In genomic region chr1:138299576-138299975, GRCm38 (mm10) we compare ENCODE assay signal across 13 mouse cellular contexts. TPM values are rescaled to one million over a fixed set of nuclear protein-coding genes. Genes with fewer than 3 reads are reported as not detected.
DNase-seq lines count a peak whose midpoint lies in the region; ATAC-seq and TF ChIP-seq lines count a peak whose summit lies in the region.
"Had no signal": no experiment of that assay in that cellular context is flagged by ENCODE, and none has a peak within 500 bp of the region (broad histone marks: within the 10 kb centered on the region; RNA-seq: fewer than 3 reads in every experiment).

No protein-coding gene starts in this region.

- H3K4me1 ChIP-seq in small intestine, adult 2 months (ENCODE audit: control insufficient read depth, insufficient read depth, insufficient read length, low read length), result 0 out of 2 replicates have a peak, but pooled peaks cover 3% of the 10 kb centered on the region
- H3K4me1 ChIP-seq in midbrain, embryonic 11.5 days (ENCODE audit: control insufficient read depth, insufficient read depth, low read length), result no peaks in the 10 kb centered on the region
- no peaks in the 10 kb centered on the region for H3K4me1 ChIP-seq in hindbrain, embryonic 10.5 days (replicated peaks)
- H3K4me1 ChIP-seq: intestine, embryonic 15.5 days; midbrain, embryonic 15.5 days had no signal

- no peak overlapping the region for H3K4me2 ChIP-seq in midbrain, embryonic 11.5 days
- H3K4me2 ChIP-seq: intestine, embryonic 15.5 days; lung, embryonic 14.5 days; midbrain, embryonic 15.5 days had no signal

- no peak for TF ChIP-seq CTCF in small intestine, adult 2 months (IDR thresholded peaks at IDR 0.05; ENCODE audit: extremely low read depth, insufficient read length, insufficient replicate concordance, low read depth, low read length)

- WGBS in small intestine, adult 2 months, result 54% methylated on average over 4 of the region's 4 CpGs
- 69% methylated on average over 4 of the region's 4 CpGs for WGBS in midbrain, embryonic 11.5 days
- WGBS in hindbrain, embryonic 10.5 days, result 66% methylated on average over 4 of the region's 4 CpGs

- no peaks in the 10 kb centered on the region for H3K27me3 ChIP-seq in small intestine, adult 2 months (ENCODE audit: control insufficient read depth, insufficient read depth, low read length)
- no peaks in the 10 kb centered on the region for H3K27me3 ChIP-seq in midbrain, embryonic 11.5 days (ENCODE audit: control insufficient read depth, insufficient read depth, low read length)
- no peaks in the 10 kb centered on the region for H3K27me3 ChIP-seq in hindbrain, embryonic 10.5 days (ENCODE audit: insufficient read depth, poor library complexity, severe bottlenecking)
- H3K27me3 ChIP-seq: intestine, embryonic 15.5 days; midbrain, embryonic 15.5 days had no signal

- H3K4me3 ChIP-seq in small intestine, adult 2 months (ENCODE audit: low read depth, low read length), result no peak overlapping the region
- no peak overlapping the region for H3K4me3 ChIP-seq in midbrain, embryonic 11.5 days (ENCODE audit: low read depth, low read length)
- no peak overlapping the region for H3K4me3 ChIP-seq in hindbrain, embryonic 10.5 days
- H3K4me3 ChIP-seq: intestine, embryonic 15.5 days; midbrain, embryonic 15.5 days had no signal

- ATAC-seq in midbrain, embryonic 11.5 days (ENCODE audit: low FRiP score), result no peak
- ATAC-seq: intestine, embryonic 15.5 days; midbrain, embryonic 15.5 days had no signal

- no peak overlapping the region for H3K9ac ChIP-seq in midbrain, embryonic 11.5 days (ENCODE audit: low read length)
- H3K9ac ChIP-seq: intestine, embryonic 15.5 days; lung, embryonic 14.5 days; midbrain, embryonic 15.5 days had no signal

- H3K36me3 ChIP-seq in small intestine, adult 2 months (ENCODE audit: control insufficient read depth, insufficient read depth, low read length), result no peaks in the 10 kb centered on the region
- H3K36me3 ChIP-seq in midbrain, embryonic 11.5 days (ENCODE audit: control insufficient read depth, insufficient read depth, low read length), result no peaks in the 10 kb centered on the region
- H3K36me3 ChIP-seq in hindbrain, embryonic 10.5 days, result no peaks in the 10 kb centered on the region
- H3K36me3 ChIP-seq: intestine, embryonic 15.5 days; midbrain, embryonic 15.5 days had no signal

- peak overlapping the region; percentile 18 for H3K27ac ChIP-seq in small intestine, adult 2 months (ENCODE audit: insufficient read depth, low read depth, low read length)
- no peak overlapping the region for H3K27ac ChIP-seq in midbrain, embryonic 11.5 days (ENCODE audit: low read depth, low read length)
- H3K27ac ChIP-seq in hindbrain, embryonic 10.5 days, result no peak overlapping the region
- H3K27ac ChIP-seq: intestine, embryonic 15.5 days; midbrain, embryonic 15.5 days had no signal

- no peaks in the 10 kb centered on the region for H3K9me3 ChIP-seq in midbrain, embryonic 11.5 days (ENCODE audit: control insufficient read depth, low read length)
- no peaks in the 10 kb centered on the region for H3K9me3 ChIP-seq in hindbrain, embryonic 10.5 days
- H3K9me3 ChIP-seq: intestine, embryonic 15.5 days; midbrain, embryonic 15.5 days had no signal

- peak; percentile 46 for DNase-seq in 416B (ENCODE audit: low read depth)
- DNase-seq in B cell, adult 2 months, result peak; percentile 57 to 61
- DNase-seq in c-Kit-positive CD71-negative TER-119-negative erythroid progenitor cells, embryonic 14.5 days (ENCODE audit: low read depth), result peak; percentile 22
- DNase-seq in kidney, adult 11 months, result no peak
- DNase-seq in midbrain, embryonic 11.5 days (ENCODE audit: low spot score, missing footprints), result no peak
- DNase-seq in right cerebral cortex, adult 2 months (ENCODE audit: low spot score in 2 of 2), result no peak
- DNase-seq in hindbrain, embryonic 10.5 days (ENCODE audit: low spot score), result no peak
- DNase-seq: cerebellum, postnatal 14 days; lung, embryonic 14.5 days had no signal

- no peak for TF ChIP-seq POLR2A in small intestine, adult 2 months (IDR thresholded peaks at IDR 0.05; ENCODE audit: low read depth, low read length)

RNA-seq across cellular contexts. Expression of gene Atp6v1g3, which starts 26.0 kb away (rescaled TPM):
- polyA plus RNA-seq in small intestine, adult 2 months (2012; rRNA removed), result not detected in 2 replicates
- polyA plus RNA-seq in midbrain, embryonic 11.5 days (2014; fragmentation: Nextera tagmentation; extraction: Ambion mirVana), result not detected in 2 replicates
- polyA plus RNA-seq in hindbrain, embryonic 10.5 days (2016; fragmentation: Nextera tagmentation; extraction: Ambion mirVana), result not detected in 2 replicates
- polyA plus RNA-seq: heart, embryonic 14.5 days; intestine, embryonic 15.5 days; lung, embryonic 14.5 days; midbrain, embryonic 15.5 days had no signal

Comparison
In these comparisons a context has a peak if more than half of its experiments do, and no peak if none do; other contexts are left out.
1. DNase-seq: peak in 416B (single experiment), B cell, adult 2 months (2 of 2) and c-Kit-positive CD71-negative TER-119-negative erythroid progenitor cells, embryonic 14.5 days (single experiment); none in kidney, adult 11 months (single experiment), midbrain, embryonic 11.5 days (single experiment), right cerebral cortex, adult 2 months (0 of 2) and hindbrain, embryonic 10.5 days (single experiment).